Mouse (Mus musculus): ENCODE measurements around the gene Sult3a2. TPM values are rescaled to one million over a fixed set of nuclear protein-coding genes. Genes with fewer than 3 reads are reported as not detected.
"Not testable (repeated sequence)": the region's sequence is repeated elsewhere in the genome, so short reads cannot be mapped to it uniquely, and the experiment has no call there.

Gene Sult3a2
- polyA plus RNA-seq (2015; fragmentation: Nextera tagmentation; extraction: Ambion mirVana) = not detected in 2 replicates

DNA sequence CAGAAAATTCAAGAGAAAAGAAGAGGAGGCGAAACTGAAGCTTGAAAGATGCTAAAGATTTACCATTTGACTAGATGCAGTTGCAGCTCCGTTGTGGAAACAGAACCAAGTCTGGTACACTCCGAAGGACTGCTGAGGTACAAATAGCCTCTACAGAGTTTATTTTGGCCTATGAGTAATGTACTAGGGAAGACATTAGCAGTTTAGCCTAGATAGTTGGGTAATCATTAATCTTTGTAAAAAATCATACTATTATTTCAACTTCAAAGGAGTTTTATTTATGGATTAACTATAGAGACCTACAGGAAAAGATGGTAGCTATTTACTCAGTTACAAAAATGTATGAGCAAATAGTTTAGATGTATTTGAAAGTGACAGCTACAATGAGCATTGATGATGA lies at the start of gene Sult3a2:
Gene Sult3a2, minus strand, starts transcription at position 101 of the 400 bp plus-strand sequence.
- H3K27ac ChIP-seq = no peak within 1 kb of the TSS
- H3K4me1 ChIP-seq = no peaks in the 10 kb centered on the region
- H3K9ac ChIP-seq = no peak within 1 kb of the TSS
- H3K4me2 ChIP-seq = no peak within 1 kb of the TSS
- H3K9me3 ChIP-seq = no peaks in the 10 kb centered on the region
- no peak within 1 kb of the TSS for H3K4me3 ChIP-seq (replicated peaks)
- no peak for ATAC-seq (ENCODE audit: insufficient read depth, low FRiP score, low read depth)
- 85% methylated on average over 3 of the region's 3 CpGs for WGBS
- H3K36me3 ChIP-seq = no peaks in the 10 kb centered on the region
- H3K27me3 ChIP-seq (replicated peaks) = no peaks in the 10 kb centered on the region

DNA sequence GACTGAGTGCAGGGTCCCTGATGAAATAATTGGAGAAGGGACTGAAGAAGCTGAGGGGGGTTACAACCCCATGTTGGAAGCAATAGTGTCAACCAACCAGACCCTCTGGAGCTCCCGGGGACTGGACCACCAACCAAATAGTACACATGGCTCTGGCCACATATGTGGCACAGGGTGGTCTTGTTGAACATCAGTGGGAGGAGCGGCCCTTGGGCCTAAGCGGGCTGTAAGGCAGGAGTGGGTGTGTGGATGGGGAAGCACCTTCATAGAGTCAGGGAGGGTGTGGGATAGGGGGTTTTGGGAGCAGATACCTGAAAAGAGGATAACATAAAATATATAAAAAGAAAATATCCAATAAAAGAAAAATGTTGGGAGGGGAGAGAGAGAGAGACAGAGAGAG lies 34.4 kb upstream of the Sult3a2 start:
- H3K9ac ChIP-seq = no peak overlapping the region
- no peaks in the 10 kb centered on the region for H3K4me1 ChIP-seq
- 91% methylated on average over 3 of the region's 3 CpGs for WGBS
- no peaks in the 10 kb centered on the region for H3K9me3 ChIP-seq
- H3K27ac ChIP-seq = no peak overlapping the region
- no peak for ATAC-seq (ENCODE audit: insufficient read depth, low FRiP score, low read depth)
- no peak overlapping the region for H3K4me3 ChIP-seq (replicated peaks)
- H3K36me3 ChIP-seq = no peaks in the 10 kb centered on the region
- H3K4me2 ChIP-seq = no peak overlapping the region
- no peaks in the 10 kb centered on the region for H3K27me3 ChIP-seq (replicated peaks)

DNA sequence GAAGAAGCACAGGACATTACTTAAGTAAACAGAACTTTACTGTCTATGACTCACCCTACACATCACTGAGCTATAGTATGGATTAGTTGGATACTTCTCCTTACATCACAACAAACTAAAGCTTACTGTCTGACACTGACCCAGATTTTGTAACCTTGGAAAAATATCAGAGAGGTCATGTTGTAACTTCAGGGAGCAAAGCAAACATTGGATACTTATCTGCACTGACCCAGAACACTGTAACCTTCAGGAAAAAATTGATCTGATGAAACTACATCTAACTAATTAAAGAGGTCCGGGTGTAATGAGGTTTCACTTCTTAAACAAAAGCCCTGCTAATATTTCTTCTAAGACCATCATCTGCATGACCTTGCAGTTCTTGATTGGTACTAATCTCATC lies 30.4 kb upstream of the Sult3a2 start:
- Histone ChIP-seq H3K27ac (no peak overlapping the region), H3K9ac (no peak overlapping the region), H3K4me1 (no peaks in the 10 kb centered on the region), H3K36me3 (no peaks in the 10 kb centered on the region), H3K27me3 (replicated peaks) (no peaks in the 10 kb centered on the region), H3K4me2 (no peak overlapping the region), H3K9me3 (no peaks in the 10 kb centered on the region), H3K4me3 (replicated peaks) (no peak overlapping the region)
- ATAC-seq (ENCODE audit: insufficient read depth, low FRiP score, low read depth) = no peak
- 63% methylated on average over 1 of the region's 1 CpGs for WGBS

DNA sequence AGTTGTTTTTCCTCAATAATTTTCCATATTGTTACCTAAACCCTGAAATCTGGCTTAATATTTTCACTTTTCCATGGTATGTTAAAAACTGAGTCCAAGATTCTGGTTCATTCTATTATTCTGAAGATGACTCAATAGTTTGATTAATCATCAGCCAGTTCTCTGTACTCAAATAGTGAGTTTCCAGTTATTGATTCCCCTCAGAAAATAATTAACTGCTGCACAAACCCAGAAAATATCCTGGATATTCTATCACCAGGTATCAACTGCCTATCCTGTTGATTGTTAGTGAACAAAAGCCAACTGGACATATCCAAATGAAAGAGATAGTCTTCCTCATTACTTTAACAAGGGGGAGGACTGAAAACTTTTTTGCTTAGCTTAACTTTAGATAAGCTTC lies 27.8 kb upstream of the Sult3a2 start:
- Histone ChIP-seq H3K4me3 (replicated peaks) (no peak overlapping the region), H3K9ac (no peak overlapping the region), H3K27ac (no peak overlapping the region), H3K4me2 (no peak overlapping the region), H3K36me3 (no peaks in the 10 kb centered on the region), H3K9me3 (no peaks in the 10 kb centered on the region), H3K27me3 (replicated peaks) (no peaks in the 10 kb centered on the region), H3K4me1 (no peaks in the 10 kb centered on the region)
- no peak for ATAC-seq (ENCODE audit: insufficient read depth, low FRiP score, low read depth)

DNA sequence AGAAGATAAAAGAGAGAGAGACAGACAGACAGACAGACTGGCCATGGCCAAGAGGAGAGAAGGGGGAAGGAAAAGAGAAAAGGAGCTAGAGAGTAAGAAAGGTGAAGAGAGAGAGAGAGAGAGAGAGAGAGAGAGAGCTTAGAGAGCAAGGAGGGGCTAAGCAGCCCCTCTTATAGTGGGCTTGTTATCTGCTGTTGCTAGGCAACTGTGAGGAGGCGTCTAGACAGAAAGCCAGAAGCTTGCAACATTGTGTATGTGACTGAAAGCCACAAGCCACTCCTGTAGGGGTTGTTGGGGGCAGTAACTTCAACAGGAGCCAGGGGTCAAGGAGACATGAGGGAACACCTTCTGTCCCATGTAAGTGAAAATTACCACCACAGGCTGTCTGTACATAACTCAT lies 25.3 kb upstream of the Sult3a2 start:
- Histone ChIP-seq H3K4me1 (no peaks in the 10 kb centered on the region), H3K36me3 (no peaks in the 10 kb centered on the region), H3K9ac (no peak overlapping the region), H3K9me3 (no peaks in the 10 kb centered on the region), H3K4me3 (replicated peaks) (no peak overlapping the region), H3K27me3 (replicated peaks) (no peaks in the 10 kb centered on the region), H3K4me2 (no peak overlapping the region), H3K27ac (no peak overlapping the region)
- no peak; the same call in 1 of the 2 replicates for ATAC-seq (ENCODE audit: insufficient read depth, low FRiP score, low read depth)
- 28% methylated on average over 1 of the region's 1 CpGs for WGBS

DNA sequence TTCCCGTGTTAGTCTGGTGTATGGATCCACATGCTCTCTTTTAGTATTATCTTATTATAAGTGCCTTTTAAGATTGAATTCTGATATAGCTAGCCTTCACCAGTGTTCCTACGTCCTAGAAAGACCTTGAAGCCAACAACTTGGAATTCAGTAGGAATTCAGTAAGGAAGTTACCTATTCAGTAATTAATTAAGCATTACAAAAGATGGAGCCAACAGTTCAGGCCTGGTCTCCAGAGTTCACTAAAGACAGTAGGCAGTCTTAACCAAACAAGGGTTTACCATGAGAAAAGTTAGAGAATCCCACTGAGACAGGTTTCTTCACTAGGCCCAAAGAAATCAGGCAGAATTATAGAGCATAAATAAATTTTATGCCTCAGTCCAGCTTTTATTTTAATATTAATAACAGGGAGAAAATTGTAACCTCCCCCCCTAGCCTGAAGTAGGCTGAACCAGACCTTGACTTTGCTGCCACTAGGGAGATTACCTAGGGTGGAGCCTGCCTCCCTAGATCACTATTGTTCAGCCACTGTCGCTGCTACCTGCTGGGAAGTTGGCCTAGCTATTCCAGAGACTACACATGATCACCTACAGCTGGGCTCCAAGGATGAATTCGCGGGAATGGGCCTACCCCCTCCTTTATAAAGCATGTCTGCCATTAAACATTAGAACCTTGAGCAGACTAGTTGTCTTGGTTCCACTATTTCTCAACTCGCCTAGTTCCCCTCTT lies 10.9 kb upstream of the Sult3a2 start:
- not testable (repeated sequence) for ATAC-seq (ENCODE audit: insufficient read depth, low FRiP score, low read depth); H3K4me3 ChIP-seq (replicated peaks); H3K9ac ChIP-seq; H3K4me2 ChIP-seq; H3K27ac ChIP-seq; H3K4me1 ChIP-seq; H3K36me3 ChIP-seq; H3K9me3 ChIP-seq; H3K27me3 ChIP-seq (replicated peaks)
- 83% methylated on average over 6 of the region's 6 CpGs for WGBS

DNA sequence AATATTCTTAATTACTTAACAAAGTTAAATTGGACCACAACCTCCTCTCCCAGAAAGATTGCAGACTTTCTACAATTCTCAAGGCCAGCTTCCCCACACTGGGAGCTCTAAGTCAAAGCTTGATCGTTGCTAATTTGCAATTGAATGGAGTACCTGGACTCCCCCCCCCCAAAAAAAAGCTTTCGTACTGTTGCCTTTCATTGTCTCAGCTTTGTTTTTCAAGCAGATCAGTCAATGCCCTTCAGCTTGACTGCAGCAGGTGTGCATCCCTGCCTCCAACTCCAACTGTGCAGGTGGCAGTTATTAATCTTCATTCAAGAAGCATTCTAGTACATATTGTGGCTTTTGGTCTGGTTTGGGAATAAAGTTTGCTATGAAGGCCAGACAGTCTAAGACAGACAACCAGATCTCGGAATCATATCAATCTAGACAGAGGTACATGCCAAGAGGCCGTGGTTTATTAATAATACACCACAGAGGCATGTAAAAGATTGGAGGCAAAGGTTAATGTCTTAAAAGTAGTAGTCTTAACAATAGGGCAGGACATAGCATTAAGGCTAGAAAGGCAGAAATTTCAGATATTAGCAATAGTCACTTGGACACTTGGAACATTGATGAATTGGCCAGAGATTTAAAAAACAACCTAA lies 9.9 kb upstream of the Sult3a2 start:
- 81% methylated on average over 4 of the region's 4 CpGs for WGBS
- H3K27me3 ChIP-seq (replicated peaks); H3K27ac ChIP-seq; H3K9ac ChIP-seq; H3K4me2 ChIP-seq; ATAC-seq (ENCODE audit: insufficient read depth, low FRiP score, low read depth); H3K9me3 ChIP-seq; H3K36me3 ChIP-seq; H3K4me1 ChIP-seq; H3K4me3 ChIP-seq (replicated peaks): not testable (repeated sequence)

DNA sequence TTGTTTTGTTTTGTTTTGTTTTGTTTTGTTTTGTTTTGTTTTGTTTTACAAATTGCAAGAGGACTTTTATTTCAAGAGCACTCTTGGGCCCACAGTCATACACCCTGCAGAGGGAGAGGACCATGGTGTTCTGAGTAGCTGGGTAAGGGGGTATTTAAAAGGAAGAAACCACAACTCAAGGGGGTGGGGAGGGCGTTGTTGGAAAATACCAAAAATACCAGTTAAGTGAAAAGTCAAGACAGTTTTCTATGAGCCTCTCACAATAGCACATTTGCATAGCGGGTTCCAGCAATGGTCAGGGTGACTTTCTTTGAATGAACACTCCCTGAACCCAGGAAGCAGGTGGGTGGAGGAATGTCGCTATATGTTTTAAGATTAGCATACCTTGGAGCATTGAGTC lies 5.7 kb upstream of the Sult3a2 start:
- 79% methylated on average over 3 of the region's 3 CpGs for WGBS

DNA sequence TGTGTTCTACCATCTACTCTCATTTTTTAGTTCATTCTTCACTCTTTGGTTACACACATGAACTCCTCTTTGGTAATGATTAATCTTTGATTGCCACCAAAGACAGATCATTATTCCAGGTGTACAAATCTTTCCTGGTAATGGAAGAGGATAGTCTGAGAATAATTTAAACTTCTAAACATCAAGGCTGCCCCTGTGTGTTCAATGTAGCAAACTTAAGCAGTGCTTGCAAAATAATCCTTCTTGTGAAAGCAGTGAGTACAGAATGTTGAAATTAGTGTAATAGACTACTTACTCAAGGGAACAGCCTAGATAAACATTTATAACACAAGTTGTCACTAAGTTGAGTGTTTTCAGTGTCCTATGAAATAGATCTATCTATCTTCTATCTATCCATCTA lies 1.0 kb upstream of the Sult3a2 start:
- Histone ChIP-seq H3K4me1 (no peaks in the 10 kb centered on the region), H3K9ac (no peak overlapping the region), H3K27ac (no peak overlapping the region), H3K27me3 (replicated peaks) (no peaks in the 10 kb centered on the region), H3K9me3 (no peaks in the 10 kb centered on the region), H3K4me2 (no peak overlapping the region), H3K36me3 (no peaks in the 10 kb centered on the region), H3K4me3 (replicated peaks) (no peak overlapping the region)
- ATAC-seq (ENCODE audit: insufficient read depth, low FRiP score, low read depth) = no peak

More for the DNA sequence above, 5.7 kb upstream of the Sult3a2 start:
- H3K4me2 ChIP-seq; H3K9me3 ChIP-seq; H3K9ac ChIP-seq; H3K27me3 ChIP-seq (replicated peaks); H3K4me3 ChIP-seq (replicated peaks); H3K36me3 ChIP-seq; H3K27ac ChIP-seq; ATAC-seq (ENCODE audit: insufficient read depth, low FRiP score, low read depth); H3K4me1 ChIP-seq: not testable (repeated sequence)

DNA sequence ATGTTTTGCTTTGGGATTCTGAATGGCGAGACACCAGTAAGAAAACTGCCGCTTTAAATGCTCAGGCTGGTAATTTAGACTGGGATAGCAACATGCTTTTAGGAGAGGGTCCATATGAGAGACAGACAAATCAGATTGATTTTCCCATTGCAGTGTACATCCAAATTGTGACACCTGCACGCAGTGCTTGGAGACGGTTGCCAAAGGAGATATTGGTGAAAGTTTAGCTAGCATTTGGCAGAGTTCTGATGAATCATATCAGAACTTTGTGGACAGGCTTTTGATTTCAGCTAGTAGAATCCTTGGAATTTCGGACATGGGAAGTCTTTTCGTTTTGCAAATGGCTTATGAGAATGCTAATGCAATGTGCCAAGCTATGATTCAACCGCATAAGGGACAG lies 51.3 kb downstream of the Sult3a2 start:
- H3K27me3 ChIP-seq (replicated peaks); H3K9me3 ChIP-seq; H3K36me3 ChIP-seq; H3K4me2 ChIP-seq; H3K4me3 ChIP-seq (replicated peaks); H3K9ac ChIP-seq; H3K27ac ChIP-seq; ATAC-seq (ENCODE audit: insufficient read depth, low FRiP score, low read depth); H3K4me1 ChIP-seq: not testable (repeated sequence)
- WGBS = 90% methylated on average over 7 of the region's 7 CpGs

DNA sequence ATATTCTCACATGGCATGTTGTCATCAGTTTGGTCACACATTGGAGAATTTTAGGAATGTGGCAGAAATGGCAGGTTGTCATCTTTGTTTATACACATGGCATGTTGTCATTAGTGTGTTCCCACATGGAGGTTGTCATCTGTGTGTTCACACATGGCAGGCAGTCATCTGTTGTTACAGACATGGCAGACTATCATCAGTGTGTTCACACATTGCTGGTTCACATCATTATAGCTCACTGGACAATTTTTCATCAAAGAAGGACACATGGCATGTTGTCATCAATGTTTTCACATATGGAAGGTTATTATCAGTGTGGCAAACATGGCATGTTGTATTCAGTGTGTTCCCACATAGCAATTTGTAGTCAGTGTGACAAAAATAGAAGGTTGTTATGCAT lies 53.3 kb downstream of the Sult3a2 start:
- Histone ChIP-seq H3K4me1 (no peaks in the 10 kb centered on the region), H3K9me3 (no peaks in the 10 kb centered on the region), H3K9ac (no peak overlapping the region), H3K27me3 (replicated peaks) (no peaks in the 10 kb centered on the region), H3K4me3 (replicated peaks) (no peak overlapping the region), H3K36me3 (no peaks in the 10 kb centered on the region), H3K4me2 (no peak overlapping the region), H3K27ac (no peak overlapping the region)
- no peak for ATAC-seq (ENCODE audit: insufficient read depth, low FRiP score, low read depth)

DNA sequence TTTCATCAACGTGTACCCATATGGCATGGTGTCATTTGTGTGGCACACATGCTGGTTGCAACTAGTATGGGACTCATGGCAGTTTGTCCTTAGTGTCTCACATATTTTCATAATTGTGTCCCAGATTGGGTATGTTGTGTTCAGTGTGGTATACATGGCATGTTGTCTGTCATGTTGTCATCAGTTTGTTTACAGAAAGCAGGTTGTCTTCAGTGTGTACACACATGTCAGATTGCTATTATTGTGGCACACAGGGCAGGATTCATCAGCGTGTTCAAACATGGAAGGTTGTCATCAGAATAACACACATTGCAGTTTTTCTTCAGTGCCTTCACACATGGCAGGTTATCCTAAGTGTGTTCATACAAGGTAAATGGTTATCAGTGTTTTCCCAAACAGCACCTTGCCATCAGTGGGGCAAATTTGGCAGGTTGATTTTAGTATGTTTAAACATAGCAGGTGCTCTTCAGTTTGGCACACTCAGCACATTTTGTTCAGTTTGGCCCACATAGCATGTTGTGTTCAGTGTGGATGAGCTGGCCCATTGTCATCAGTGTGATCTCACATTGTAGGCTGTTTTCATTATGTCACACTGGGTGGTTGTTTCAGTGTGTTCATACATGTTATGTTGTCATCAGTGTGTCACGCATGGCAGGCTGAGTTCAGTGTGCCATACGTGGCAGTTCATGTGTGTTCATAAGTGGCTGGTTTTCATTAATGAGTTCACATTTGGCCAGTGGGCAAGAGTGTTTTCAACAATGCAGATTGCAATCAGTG lies 53.9 kb downstream of the Sult3a2 start:
- WGBS = 84% methylated on average over 4 of the region's 4 CpGs
- Histone ChIP-seq H3K4me3 (replicated peaks) (no peak overlapping the region), H3K27me3 (replicated peaks) (no peaks in the 10 kb centered on the region), H3K4me2 (no peak overlapping the region), H3K27ac (no peak overlapping the region), H3K36me3 (no peaks in the 10 kb centered on the region), H3K9ac (no peak overlapping the region), H3K4me1 (no peaks in the 10 kb centered on the region), H3K9me3 (no peaks in the 10 kb centered on the region)
- ATAC-seq (ENCODE audit: insufficient read depth, low FRiP score, low read depth) = no peak
